Mouse (Mus musculus): Measurements from ENCODE around the gene Dio2.

DNA sequence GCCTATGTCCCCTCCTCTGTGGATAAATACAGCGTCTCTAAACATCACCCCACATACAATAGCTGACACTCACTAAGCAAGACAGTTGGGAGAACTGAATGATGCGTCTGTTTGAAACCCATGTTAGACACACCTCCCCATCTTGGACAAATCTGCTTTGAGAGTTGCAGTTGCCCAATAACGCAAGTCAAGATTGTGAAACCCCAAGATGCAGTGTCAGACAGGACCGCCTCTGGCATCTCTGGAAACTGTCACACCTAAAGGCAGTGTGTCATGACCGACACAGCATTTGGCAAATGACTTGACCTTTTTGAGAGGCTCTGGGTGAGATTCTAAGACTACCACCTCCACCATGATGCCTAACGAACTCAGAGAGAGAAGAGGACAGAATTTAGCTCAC is 2.8 kb downstream of the Dio2 start:
- no peak for TF ChIP-seq CTCF (IDR thresholded peaks at IDR 0.05; ENCODE audit: insufficient read depth, low read depth, low read length)
- TF ChIP-seq POLR2A (IDR thresholded peaks at IDR 0.05; ENCODE audit: insufficient read depth, low read depth, low read length): no peak

All from olfactory bulb, adult 2 months (tissue).